Mouse (Mus musculus) liver, embryonic 12.5 days (tissue): Measurements from ENCODE around the gene Grin1. TPM values are rescaled to one million over a fixed set of nuclear protein-coding genes. Genes with fewer than 3 reads are reported as not detected.

Source experiments
- ATAC-seq: fragments of 200-750 bp; cut with Nextera tagmentation; 2 replicates; pipeline ENCODE4 v1.8.0; 2017; ENCODE audit warnings: moderate number of reproducible peaks, mild to moderate bottlenecking, moderate library complexity
- H3K27ac ChIP-seq: fragments of 300-500 bp; sonication (generic); 2 replicates; pipeline ENCODE4 v1.5.1; 2016; ENCODE audit warnings: mild to moderate bottlenecking
- H3K27me3 ChIP-seq: fragments of 300-500 bp; sonication (generic); replicated peaks from 2 replicates; pipeline ENCODE4 v1.6.1; 2016; ENCODE audit warnings: mild to moderate bottlenecking, moderate library complexity
- H3K36me3 ChIP-seq: fragments of 300-500 bp; sonication (generic); 2 replicates; pipeline ENCODE4 v1.6.1; 2016; ENCODE audit warnings: mild to moderate bottlenecking, moderate library complexity
- H3K4me1 ChIP-seq: fragments of 300-500 bp; sonication (generic); 2 replicates; pipeline ENCODE4 v1.6.1; 2016
- H3K4me2 ChIP-seq: fragments of 300-500 bp; sonication (generic); 2 replicates; pipeline ENCODE4 v1.6.1; 2016; ENCODE audit warnings: mild to moderate bottlenecking, moderate library complexity
- H3K4me3 ChIP-seq: fragments of 300-500 bp; sonication (generic); 2 replicates; pipeline ENCODE4 v1.5.1; 2016; ENCODE audit warnings: mild to moderate bottlenecking, moderate library complexity
- H3K9ac ChIP-seq: fragments of 300-500 bp; sonication (generic); 2 replicates; pipeline ENCODE4 v1.6.1; 2016; ENCODE audit warnings: mild to moderate bottlenecking, moderate library complexity
- H3K9me3 ChIP-seq: fragments of 300-500 bp; sonication (generic); replicated peaks from 2 replicates; pipeline ENCODE4 v1.6.1; 2016; ENCODE audit warnings: mild to moderate bottlenecking, moderate library complexity
- WGBS: fragments of 180-500 bp; shearing (Covaris S2); methylation state at CpG from one replicate; pipeline ENCODE4 v1.1.7; 2016; ENCODE audit not compliant: insufficient replicate concordance; 5-methylcytosine and 5-hydroxymethylcytosine counted together
- polyA plus RNA-seq: library from polyadenylated mRNA; unstranded; fragments of >200 nt; fragmentation: Nextera tagmentation; extraction: Ambion mirVana; gene quantifications from 2 replicates; pipeline ENCODE4 v1.2.1, GENCODE M21; 2016

Grin1 gene
- polyA plus RNA-seq, 1 experiment from 2014 or later = 0.41 TPM

DNA sequence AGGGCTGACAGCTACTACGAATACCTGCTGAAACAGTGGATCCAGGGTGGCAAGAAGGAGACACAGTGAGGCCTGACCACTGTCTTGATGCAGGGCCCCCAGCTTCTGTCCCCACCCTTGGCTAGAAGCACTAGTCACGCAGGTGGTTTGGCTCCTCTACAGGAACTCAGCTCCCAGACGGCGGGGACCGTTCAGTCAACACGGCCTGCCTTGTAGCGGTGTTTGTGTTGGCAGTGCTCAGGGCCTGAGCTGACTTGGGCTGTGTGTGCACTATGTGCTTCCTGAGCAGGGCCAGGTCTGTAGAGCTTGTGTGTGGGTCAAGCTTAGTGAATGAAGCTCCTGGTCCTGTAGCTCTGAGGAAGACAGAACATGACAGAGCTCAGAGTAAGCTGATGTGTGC is 29.2 kb upstream of the Grin1 start:
- Histone ChIP-seq H3K27me3 (no peaks in the 10 kb centered on the region), H3K4me2 (no peak overlapping the region), H3K4me3 (no peak overlapping the region), H3K9ac (no peak overlapping the region), H3K27ac (no peak overlapping the region), H3K4me1 (no peaks in the 10 kb centered on the region), H3K36me3 (peaks cover 97% of the 10 kb centered on the region), H3K9me3 (no peaks in the 10 kb centered on the region)
- 92% methylated on average over 7 of the region's 7 CpGs for WGBS
- no peak for ATAC-seq

DNA sequence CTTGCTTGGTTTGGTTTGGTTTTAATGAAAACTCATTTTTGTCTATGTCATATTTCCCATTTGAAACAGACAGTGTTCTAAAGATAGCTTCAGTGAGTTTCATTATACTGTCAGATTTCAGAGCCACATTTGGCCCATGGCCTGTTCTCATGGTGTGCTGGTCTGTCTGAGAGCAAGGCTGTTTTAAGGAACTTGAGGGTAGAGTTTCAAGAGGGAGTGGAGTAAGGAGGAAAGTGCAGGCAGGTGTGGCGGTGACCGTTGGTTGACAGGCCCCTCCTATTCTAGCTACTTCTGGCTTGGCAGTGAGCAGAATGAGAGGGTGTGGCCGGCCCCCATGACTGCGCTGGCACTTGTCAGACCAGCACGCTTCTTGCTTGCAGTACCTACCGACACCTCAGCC is 19.3 kb upstream of the Grin1 start:
- no peak overlapping the region for H3K27ac ChIP-seq
- H3K9me3 ChIP-seq = no peaks in the 10 kb centered on the region
- ATAC-seq = no peak
- peaks cover 93% of the 10 kb centered on the region for H3K36me3 ChIP-seq
- H3K27me3 ChIP-seq = no peaks in the 10 kb centered on the region
- no peak overlapping the region for H3K4me2 ChIP-seq
- H3K4me3 ChIP-seq = no peak overlapping the region
- H3K9ac ChIP-seq = no peak overlapping the region
- H3K4me1 ChIP-seq = peaks cover 14% of the 10 kb centered on the region
- 87% methylated on average over 6 of the region's 6 CpGs for WGBS

DNA sequence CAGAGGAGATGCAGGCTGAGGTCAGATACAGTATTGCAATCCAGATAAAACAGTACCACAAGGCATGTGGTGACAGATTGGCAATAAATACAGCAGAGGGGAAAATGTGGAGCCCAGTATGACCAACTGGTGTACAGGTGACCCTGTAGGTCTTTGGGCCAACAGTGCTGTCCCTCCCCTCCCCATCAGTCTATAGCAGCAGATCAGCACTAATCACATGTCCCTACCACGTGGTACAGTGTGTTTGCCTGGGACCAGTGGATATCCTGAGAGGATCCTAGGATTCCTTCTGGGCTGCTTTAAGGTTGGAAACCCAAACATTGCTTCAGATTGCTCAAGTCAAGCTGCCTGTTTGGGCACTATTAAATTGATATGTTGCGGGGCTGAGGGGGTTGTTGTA is 14.6 kb upstream of the Grin1 start:
- Histone ChIP-seq H3K9me3 (no peaks in the 10 kb centered on the region), H3K4me2 (peak overlapping the region; percentile 88), H3K36me3 (peaks cover 52% of the 10 kb centered on the region), H3K27me3 (no peaks in the 10 kb centered on the region), H3K9ac (peak overlapping the region; percentile 87), H3K27ac (peak overlapping the region; percentile 82; the same call in 1 of the 2 replicates), H3K4me3 (peak overlapping the region; percentile 90), H3K4me1 (peaks cover 27% of the 10 kb centered on the region)
- no peak for ATAC-seq
- WGBS = 77% methylated on average over 2 of the region's 2 CpGs

DNA sequence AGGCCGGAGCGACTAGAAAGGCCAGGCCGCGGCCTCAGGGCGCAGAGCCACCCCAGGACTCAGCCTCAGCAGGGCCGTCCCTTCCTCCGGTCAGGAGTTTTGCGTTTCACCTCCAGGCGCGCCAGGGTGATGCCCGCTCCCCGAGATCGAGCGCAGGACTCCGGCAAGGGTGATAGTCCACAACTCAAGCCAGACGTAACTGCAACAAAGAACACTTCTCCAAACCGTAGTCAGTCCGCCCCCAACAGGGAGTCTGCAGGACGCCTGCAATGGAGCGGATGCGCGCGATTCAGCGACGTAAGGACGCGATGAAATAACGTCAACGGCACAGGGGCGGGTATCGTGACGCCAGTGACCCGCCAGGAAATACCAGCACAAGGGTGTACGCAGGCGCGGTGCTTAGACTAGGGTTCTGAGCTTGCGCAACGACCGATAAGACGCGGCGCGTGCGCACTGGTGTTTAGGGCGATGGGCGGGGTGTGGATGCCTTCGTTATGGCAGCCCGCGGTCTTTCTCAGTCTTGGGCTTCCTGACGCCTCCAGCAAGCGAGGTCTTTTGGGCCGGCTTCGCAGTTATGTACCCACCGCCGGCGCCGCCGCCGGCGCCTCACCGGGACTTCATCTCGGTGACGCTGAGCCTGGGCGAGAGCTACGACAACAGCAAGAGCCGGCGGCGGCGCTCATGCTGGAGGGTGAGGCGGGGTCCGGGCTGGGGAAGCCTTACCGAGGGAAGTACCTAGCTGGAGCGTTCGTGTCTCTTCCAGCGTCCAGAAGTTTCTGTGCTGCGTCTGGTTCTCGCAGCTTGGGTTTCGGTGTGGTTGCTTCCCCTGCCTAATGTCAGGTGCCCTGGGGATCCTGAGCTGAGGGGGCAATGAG is 13.5 kb upstream of the Grin1 start, which contains the start of gene Man1b1:
Gene Man1b1 (plus strand): TSS at position 53 of the 875 bp plus-strand sequence.
- ATAC-seq = peak; percentile 98
- Histone ChIP-seq H3K9me3 (no peaks in the 10 kb centered on the region), H3K4me3 (peak within 1 kb of the TSS; percentile 90), H3K27me3 (no peaks in the 10 kb centered on the region), H3K4me2 (peak within 1 kb of the TSS; percentile 88), H3K4me1 (peaks cover 27% of the 10 kb centered on the region), H3K36me3 (peaks cover 41% of the 10 kb centered on the region), H3K9ac (peak within 1 kb of the TSS; percentile 87), H3K27ac (peak within 1 kb of the TSS; percentile 84)
- WGBS = under 1% methylated on average over 78 of the region's 78 CpGs

DNA sequence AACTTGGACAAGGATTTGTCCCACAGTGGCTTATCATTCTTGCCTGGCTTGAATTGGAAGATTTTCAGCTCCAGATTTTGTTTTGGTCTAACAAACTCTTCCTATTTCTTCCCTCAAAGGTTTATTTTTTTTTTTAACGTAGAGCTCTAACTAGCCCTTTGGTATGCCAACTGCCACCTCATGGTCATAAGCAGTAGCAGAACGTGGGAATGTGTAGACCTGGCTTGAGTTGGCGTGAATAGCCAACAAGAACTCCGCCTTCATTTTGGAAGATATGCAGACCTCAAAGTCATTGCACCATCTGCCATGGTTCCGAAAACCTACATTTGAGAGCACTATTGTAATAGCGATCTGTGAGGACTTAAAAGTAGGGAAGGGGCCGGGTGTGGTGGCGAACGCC is 12.5 kb upstream of the Grin1 start:
- 38% methylated on average over 9 of the region's 9 CpGs for WGBS
- peaks cover 27% of the 10 kb centered on the region for H3K4me1 ChIP-seq
- H3K27ac ChIP-seq = no peak overlapping the region
- ATAC-seq = no peak
- H3K27me3 ChIP-seq = peaks cover 4% of the 10 kb centered on the region; the same call in 1 of the 2 replicates
- H3K9me3 ChIP-seq = no peaks in the 10 kb centered on the region
- peak overlapping the region; percentile 88 for H3K4me2 ChIP-seq
- H3K36me3 ChIP-seq = peaks cover 31% of the 10 kb centered on the region
- H3K4me3 ChIP-seq = peak overlapping the region; percentile 90
- peak overlapping the region; percentile 87 for H3K9ac ChIP-seq

DNA sequence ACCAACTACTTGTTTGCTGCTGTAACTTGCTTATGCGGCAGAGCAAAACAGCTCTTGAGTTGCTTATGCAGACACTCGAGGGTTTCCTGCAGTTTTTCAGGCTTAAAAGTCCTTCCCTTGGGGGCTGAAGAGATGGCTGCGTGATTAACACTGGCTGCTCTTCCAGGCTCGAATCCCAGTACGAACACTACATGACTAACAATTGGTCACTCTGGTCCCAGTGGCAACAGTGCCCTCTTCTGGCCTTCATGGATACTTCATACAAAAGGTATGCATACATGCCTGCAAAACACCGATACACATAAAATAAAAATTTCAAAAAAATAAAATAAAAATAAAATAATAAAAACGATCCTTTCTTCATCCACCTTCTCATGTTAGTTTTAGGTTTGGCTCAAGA is 9.5 kb upstream of the Grin1 start:
- no peak overlapping the region for H3K9ac ChIP-seq
- H3K27me3 ChIP-seq = peaks cover 11% of the 10 kb centered on the region; the same call in 1 of the 2 replicates
- H3K4me1 ChIP-seq = peaks cover 14% of the 10 kb centered on the region
- no peak overlapping the region for H3K4me3 ChIP-seq
- 39% methylated on average over 7 of the region's 7 CpGs for WGBS
- H3K36me3 ChIP-seq = peaks cover 1% of the 10 kb centered on the region; the same call in 1 of the 2 replicates
- no peak overlapping the region for H3K4me2 ChIP-seq
- H3K9me3 ChIP-seq = no peaks in the 10 kb centered on the region
- ATAC-seq = no peak
- H3K27ac ChIP-seq = no peak overlapping the region

DNA sequence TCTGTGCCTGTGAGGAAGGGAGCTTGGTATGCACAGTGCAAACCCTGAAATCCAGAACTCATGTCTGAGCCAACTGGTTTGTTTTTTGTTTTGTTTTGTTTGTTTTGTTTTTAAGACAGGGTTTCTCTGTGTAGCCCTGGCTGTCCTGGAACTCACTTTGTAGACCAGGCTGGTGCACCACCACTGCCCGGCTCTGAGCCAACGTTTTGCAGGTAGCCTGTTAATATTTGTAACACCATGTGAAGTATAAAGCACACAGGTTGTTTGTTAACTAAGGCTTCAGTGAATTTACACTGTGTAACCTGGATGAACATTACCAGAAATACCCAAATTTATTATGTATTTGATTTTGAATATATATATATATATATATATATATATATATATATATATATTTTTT is 7.0 kb upstream of the Grin1 start:
- no peak for ATAC-seq
- H3K9ac ChIP-seq = no peak overlapping the region
- H3K9me3 ChIP-seq = no peaks in the 10 kb centered on the region
- 62% methylated on average over 2 of the region's 2 CpGs for WGBS
- H3K27ac ChIP-seq = no peak overlapping the region
- no peak overlapping the region for H3K4me2 ChIP-seq
- H3K4me1 ChIP-seq = peaks cover under 1% of the 10 kb centered on the region; the same call in 1 of the 2 replicates
- H3K36me3 ChIP-seq = no peaks in the 10 kb centered on the region
- no peak overlapping the region for H3K4me3 ChIP-seq
- H3K27me3 ChIP-seq = peaks cover 24% of the 10 kb centered on the region; the same call in 1 of the 2 replicates

DNA sequence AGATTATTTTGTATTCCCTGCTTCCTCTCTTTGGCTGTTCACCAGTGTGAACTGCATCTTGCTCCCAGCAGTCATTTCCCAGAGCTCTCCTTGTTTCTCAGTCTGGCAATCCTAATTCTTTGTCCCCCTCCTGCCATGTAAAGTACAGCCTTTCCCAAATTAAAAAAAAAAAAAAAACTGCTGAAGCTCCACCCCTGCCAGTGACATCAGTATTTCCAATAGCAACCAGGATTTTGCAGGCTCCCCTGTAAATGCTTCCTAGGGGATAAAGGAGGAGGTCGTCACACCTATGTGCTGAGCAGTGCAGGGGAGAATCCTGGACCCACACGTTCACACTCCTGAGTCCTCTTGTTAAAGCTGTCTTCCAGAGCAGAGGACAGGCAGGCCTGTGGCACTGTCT is 1.1 kb upstream of the Grin1 start:
- WGBS = 23% methylated on average over 2 of the region's 2 CpGs

DNA sequence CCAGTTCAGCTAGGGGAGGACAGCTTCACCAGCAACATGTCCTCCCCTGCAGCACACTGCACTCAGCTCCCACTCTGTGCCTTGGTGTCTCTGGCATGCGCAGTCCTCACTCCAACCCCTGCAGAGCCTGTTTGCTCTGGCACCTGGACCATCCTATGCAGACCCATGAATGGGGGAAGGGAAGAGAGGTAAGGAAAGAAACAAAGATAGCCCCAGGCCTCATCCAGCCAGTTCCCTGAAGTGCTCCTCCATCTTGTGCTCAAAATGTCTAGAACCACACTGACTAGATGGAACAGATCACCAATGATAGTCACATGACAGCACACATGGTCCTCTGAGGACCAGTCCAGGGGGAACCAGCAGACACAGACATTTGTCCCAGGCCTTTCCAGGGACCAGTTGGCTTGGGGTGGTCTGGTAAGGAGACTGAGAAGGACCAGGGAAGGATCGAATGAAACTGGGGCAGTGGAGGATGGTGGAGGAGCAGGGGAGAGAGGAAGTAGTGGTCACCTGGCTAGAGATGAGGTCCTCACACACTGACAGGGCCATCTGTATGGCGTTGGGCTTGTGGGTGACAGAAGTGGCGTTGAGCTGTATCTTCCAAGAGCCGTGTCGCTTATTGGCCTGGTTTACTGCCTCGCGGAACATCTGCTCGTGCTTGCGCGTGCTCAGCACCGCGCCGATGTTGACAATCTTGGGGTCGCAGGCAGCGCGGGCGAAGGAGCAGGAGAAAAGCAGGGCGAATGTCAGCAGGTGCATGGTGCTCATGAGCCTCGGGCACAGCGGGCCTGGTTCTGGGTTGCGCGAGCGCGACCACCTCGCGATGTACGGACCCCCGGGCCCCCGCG is 644 bp downstream of the Grin1 start:
- Histone ChIP-seq H3K4me3 (peak overlapping the region; percentile 30), H3K27ac (no peak overlapping the region), H3K36me3 (no peaks in the 10 kb centered on the region), H3K9ac (no peak overlapping the region), H3K4me2 (peak overlapping the region; percentile 61), H3K27me3 (peaks cover 90% of the 10 kb centered on the region), H3K9me3 (no peaks in the 10 kb centered on the region), H3K4me1 (peaks cover 8% of the 10 kb centered on the region)
- WGBS = 8% methylated on average over 31 of the region's 31 CpGs
- ATAC-seq = no peak

More for the DNA sequence above, 1.1 kb upstream of the Grin1 start:
- no peak for ATAC-seq
- no peaks in the 10 kb centered on the region for H3K9me3 ChIP-seq
- no peaks in the 10 kb centered on the region for H3K36me3 ChIP-seq
- H3K27ac ChIP-seq = no peak overlapping the region
- no peak overlapping the region for H3K4me3 ChIP-seq
- H3K9ac ChIP-seq = no peak overlapping the region
- H3K4me2 ChIP-seq = no peak overlapping the region
- H3K27me3 ChIP-seq = peaks cover 78% of the 10 kb centered on the region
- H3K4me1 ChIP-seq = peaks cover 8% of the 10 kb centered on the region

DNA sequence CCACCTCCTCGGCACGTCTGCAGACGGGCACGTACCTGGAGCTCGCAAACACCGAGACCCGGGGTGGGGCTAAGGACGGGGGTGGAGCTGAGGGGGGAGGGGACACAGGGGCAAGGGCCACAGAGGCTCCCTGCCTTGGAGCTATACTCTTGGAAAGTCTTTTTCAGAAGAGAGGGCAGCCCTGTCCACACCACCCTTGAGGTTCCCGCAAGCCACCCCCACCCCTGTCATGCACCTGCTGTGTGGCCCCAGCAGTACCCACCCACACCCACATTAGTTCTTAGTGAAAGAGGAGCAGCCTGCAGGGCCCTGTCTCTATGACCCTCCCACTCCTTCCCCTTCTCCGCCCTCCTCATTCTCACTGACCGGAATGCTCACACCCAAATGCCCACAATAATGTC is 7.5 kb downstream of the Grin1 start:
- 6% methylated on average over 11 of the region's 11 CpGs for WGBS

DNA sequence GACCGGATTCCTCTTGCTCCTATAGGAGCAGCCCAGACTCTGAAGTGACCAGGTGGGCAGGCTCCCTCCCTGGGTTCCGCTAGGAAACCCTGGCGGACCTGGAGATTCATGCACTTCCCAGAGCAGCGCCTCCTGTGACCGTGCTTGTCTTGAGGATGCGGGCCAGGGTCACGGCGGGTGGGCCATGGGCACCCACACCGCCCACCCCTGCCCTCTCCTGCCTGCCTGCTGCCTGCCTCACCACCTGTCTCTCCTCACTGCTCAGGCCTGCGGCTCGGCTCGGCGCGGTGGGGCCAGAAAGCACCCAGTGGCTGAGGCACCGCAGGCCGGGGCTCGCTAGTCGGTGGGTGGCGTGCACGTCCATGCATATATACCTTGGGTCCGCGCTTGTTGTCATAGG is 8.0 kb downstream of the Grin1 start:
- no peak overlapping the region for H3K9ac ChIP-seq
- no peaks in the 10 kb centered on the region for H3K4me1 ChIP-seq
- no peak for ATAC-seq
- WGBS = 3% methylated on average over 22 of the region's 22 CpGs
- no peaks in the 10 kb centered on the region for H3K36me3 ChIP-seq
- peaks cover 98% of the 10 kb centered on the region for H3K27me3 ChIP-seq
- no peaks in the 10 kb centered on the region for H3K9me3 ChIP-seq
- H3K27ac ChIP-seq = no peak overlapping the region
- H3K4me3 ChIP-seq = no peak overlapping the region
- H3K4me2 ChIP-seq = no peak overlapping the region

More for the DNA sequence above, 7.5 kb downstream of the Grin1 start:
- Histone ChIP-seq H3K27me3 (peaks cover 98% of the 10 kb centered on the region), H3K27ac (no peak overlapping the region), H3K4me3 (no peak overlapping the region), H3K4me1 (no peaks in the 10 kb centered on the region), H3K36me3 (no peaks in the 10 kb centered on the region), H3K4me2 (no peak overlapping the region), H3K9ac (no peak overlapping the region), H3K9me3 (no peaks in the 10 kb centered on the region)
- no peak for ATAC-seq

DNA sequence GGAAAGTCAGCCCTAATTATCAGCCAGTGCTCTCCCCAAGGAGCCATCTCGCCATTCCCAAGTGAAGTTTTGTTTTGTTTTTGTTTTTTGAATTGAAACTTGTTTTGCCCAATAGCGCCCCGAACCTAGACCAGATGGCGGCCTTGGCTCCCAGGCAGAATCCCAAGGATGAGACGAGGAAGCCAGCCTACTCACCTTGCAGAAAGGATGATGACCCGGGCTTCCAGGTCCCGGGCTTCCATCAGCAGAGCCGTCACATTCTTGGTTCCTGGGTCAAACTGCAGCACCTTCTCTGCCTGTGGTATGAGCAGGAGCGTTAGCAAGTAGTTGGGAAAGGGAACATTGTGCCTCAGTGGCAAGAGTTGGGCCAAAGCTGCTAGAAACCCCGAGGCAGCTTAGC is 8.8 kb downstream of the Grin1 start:
- Histone ChIP-seq H3K27me3 (peaks cover 98% of the 10 kb centered on the region), H3K36me3 (no peaks in the 10 kb centered on the region), H3K27ac (no peak overlapping the region), H3K9me3 (no peaks in the 10 kb centered on the region), H3K4me3 (no peak overlapping the region), H3K4me2 (no peak overlapping the region), H3K4me1 (peaks cover 4% of the 10 kb centered on the region), H3K9ac (no peak overlapping the region)
- ATAC-seq = no peak
- WGBS = 43% methylated on average over 10 of the region's 10 CpGs
